Mouse (Mus musculus) liver, adult 2 months (tissue): Measurements from ENCODE around the gene Sdr9c7.

Experiments
- CTCF ChIP-seq: fragments of 200-500 bp; IDR thresholded peaks from 2 replicates; pipeline ENCODE4 v1.5.1; 2011; ENCODE audit warnings: low read depth, low read length, control low read depth
- POLR2A ChIP-seq: fragments of 200-500 bp; IDR thresholded peaks from 2 replicates; pipeline ENCODE4 v1.6.1; 2011; ENCODE audit warnings: low read length, control low read depth; ENCODE audit not compliant: insufficient read depth; ENCODE audit errors: extremely low read depth

GRCm38 (mm10) chr10:127937428-127938010 is 39.2 kb downstream of the Sdr9c7 start:
- TF ChIP-seq CTCF: peak; percentile 36
- no peak for TF ChIP-seq POLR2A
